Mouse (Mus musculus) limb, embryonic 14.5 days (tissue): Measurements from ENCODE around the gene Ambp. TPM values are rescaled to one million over a fixed set of nuclear protein-coding genes. Genes with fewer than 3 reads are reported as not detected.

Source experiments
- ATAC-seq: fragments of 200-750 bp; cut with Nextera tagmentation; 2 replicates; pipeline ENCODE4 v1.8.0; 2017; ENCODE audit warnings: low read depth, moderate number of reproducible peaks, moderate TSS enrichment; ENCODE audit not compliant: low FRiP score
- DNase-seq: peaks from one replicate; pipeline ENCODE4 v3.0.0-alpha.2; 2015; ENCODE audit warnings: low spot score
- H3K27ac ChIP-seq: fragments of 300-500 bp; sonication (generic); replicated peaks from 2 replicates; pipeline ENCODE4 v1.5.1; 2014; ENCODE audit warnings: low read depth, mild to moderate bottlenecking, low read length, moderate library complexity, mixed read lengths
- H3K27me3 ChIP-seq: fragments of 300-500 bp; sonication (generic); 2 replicates; pipeline ENCODE4 v1.6.1; 2014; ENCODE audit warnings: low read length, mixed read lengths; ENCODE audit not compliant: control insufficient read depth, insufficient read depth
- H3K36me3 ChIP-seq: fragments of 300-500 bp; sonication (generic); 2 replicates; pipeline ENCODE4 v1.6.1; 2014; ENCODE audit warnings: mild to moderate bottlenecking, low read length, moderate library complexity, mixed read lengths; ENCODE audit not compliant: control insufficient read depth, insufficient read depth
- H3K4me1 ChIP-seq: fragments of 300-500 bp; sonication (generic); 2 replicates; pipeline ENCODE4 v1.6.1; 2014; ENCODE audit warnings: antibody characterized with exemption, low read length, mixed read lengths; ENCODE audit not compliant: control insufficient read depth, insufficient read depth
- H3K4me2 ChIP-seq: fragments of 300-500 bp; sonication (generic); replicated peaks from 2 replicates; pipeline ENCODE4 v1.6.1; 2014; ENCODE audit warnings: low read depth, mild to moderate bottlenecking, low read length, moderate library complexity; ENCODE audit not compliant: severe bottlenecking
- H3K4me3 ChIP-seq: fragments of 300-500 bp; sonication (generic); replicated peaks from 2 replicates; pipeline ENCODE4 v1.5.1; 2014; ENCODE audit warnings: low read length
- H3K9ac ChIP-seq: fragments of 300-500 bp; sonication (generic); 2 replicates; pipeline ENCODE4 v1.6.1; 2014; ENCODE audit warnings: mild to moderate bottlenecking, low read depth, low read length, moderate library complexity; ENCODE audit not compliant: severe bottlenecking
- H3K9me3 ChIP-seq: fragments of 300-500 bp; sonication (generic); 2 replicates; pipeline ENCODE4 v1.6.1; 2016; ENCODE audit warnings: low read length; ENCODE audit not compliant: control insufficient read depth
- POLR2A ChIP-seq: fragments of 200-500 bp; IDR thresholded peaks from 2 replicates; pipeline ENCODE4 v1.8.0; 2012; ENCODE audit warnings: inconsistent platforms, mild to moderate bottlenecking, moderate library complexity, borderline replicate concordance; ENCODE audit not compliant: insufficient read depth, insufficient read length; ENCODE audit errors: extremely low read depth
- WGBS: fragments of 180-500 bp; shearing (Covaris S2); extraction: QIAGEN DNeasy Blood & Tissue Kit; methylation state at CpG from one replicate; pipeline ENCODE4 v1.1.7; 2014; 5-methylcytosine and 5-hydroxymethylcytosine counted together
- polyA plus RNA-seq, 2 experiments: library from polyadenylated mRNA; depleted of rRNA in 1 of 2; stranded (reverse) in 1 of 2; unstranded in 1 of 2; fragments of >200 nt; fragmentation: Nextera tagmentation in 1 of 2; extraction: Ambion mirVana in 1 of 2; gene quantifications; 2 replicates each; pipeline versions ENCODE4 v1.2.1 to v1.2.3; 2012 to 2014

Gene Ambp
- polyA plus RNA-seq, 2 experiments = 0.31 TPM; not detected in 1

- Histone ChIP-seq H3K4me2 (no peak overlapping the region), H3K4me3 (no peak overlapping the region), H3K4me1 (peaks cover 7% of the 10 kb centered on the region), H3K9me3 (no peaks in the 10 kb centered on the region), H3K27me3 (no peaks in the 10 kb centered on the region), H3K36me3 (no peaks in the 10 kb centered on the region), H3K27ac (no peak overlapping the region), H3K9ac (no peak overlapping the region)
- no peak for ATAC-seq
- WGBS = 38% methylated on average over 2 of the region's 2 CpGs
- TF ChIP-seq POLR2A = no peak
- DNase-seq = no peak
Measured at GRCm38 (mm10) chr4:63155596-63155995, 997 bp upstream of the Ambp start.

GRCm38 (mm10) chr4:63154028-63154427 is 571 bp downstream of the Ambp start:
- Histone ChIP-seq H3K4me3 (no peak overlapping the region), H3K9me3 (no peaks in the 10 kb centered on the region), H3K27ac (no peak overlapping the region), H3K4me1 (peaks cover 7% of the 10 kb centered on the region), H3K9ac (no peak overlapping the region), H3K4me2 (no peak overlapping the region), H3K27me3 (no peaks in the 10 kb centered on the region), H3K36me3 (no peaks in the 10 kb centered on the region)
- WGBS = 53% methylated on average over 4 of the region's 4 CpGs
- no peak for TF ChIP-seq POLR2A
- DNase-seq (no peak), ATAC-seq (no peak)

GRCm38 (mm10) chr4:63151127-63151526 is 3.5 kb downstream of the Ambp start:
- H3K27me3 ChIP-seq = no peaks in the 10 kb centered on the region
- H3K9ac ChIP-seq = no peak overlapping the region
- H3K27ac ChIP-seq = no peak overlapping the region
- TF ChIP-seq POLR2A = no peak
- peaks cover 7% of the 10 kb centered on the region for H3K4me1 ChIP-seq
- H3K4me3 ChIP-seq = no peak overlapping the region
- H3K36me3 ChIP-seq = no peaks in the 10 kb centered on the region
- DNase-seq (no peak), ATAC-seq (no peak)
- 93% methylated on average over 6 of the region's 6 CpGs for WGBS
- no peaks in the 10 kb centered on the region for H3K9me3 ChIP-seq
- H3K4me2 ChIP-seq = no peak overlapping the region

- H3K9ac ChIP-seq = no peak overlapping the region
- no peak overlapping the region for H3K27ac ChIP-seq
- no peak overlapping the region for H3K4me2 ChIP-seq
- H3K36me3 ChIP-seq = no peaks in the 10 kb centered on the region
- no peak overlapping the region for H3K4me3 ChIP-seq
- H3K4me1 ChIP-seq = no peaks in the 10 kb centered on the region
- H3K27me3 ChIP-seq = no peaks in the 10 kb centered on the region
- H3K9me3 ChIP-seq = no peaks in the 10 kb centered on the region
- WGBS = 96% methylated on average over 6 of the region's 6 CpGs
- no peak for TF ChIP-seq POLR2A
- DNase-seq (no peak), ATAC-seq (no peak)
Measured at GRCm38 (mm10) chr4:63147268-63147667, 7.3 kb downstream of the Ambp start.

- Histone ChIP-seq H3K4me1 (no peaks in the 10 kb centered on the region), H3K9me3 (no peaks in the 10 kb centered on the region), H3K4me3 (no peak overlapping the region), H3K9ac (no peak overlapping the region), H3K36me3 (peaks cover 54% of the 10 kb centered on the region), H3K4me2 (no peak overlapping the region), H3K27me3 (no peaks in the 10 kb centered on the region), H3K27ac (no peak overlapping the region)
- no peak for TF ChIP-seq POLR2A
- ATAC-seq (no peak), DNase-seq (no peak)
- WGBS = 91% methylated on average over 5 of the region's 5 CpGs
Measured at GRCm38 (mm10) chr4:63129891-63130624, 24.5 kb downstream of the Ambp start.

GRCm38 (mm10) chr4:63124861-63125466 is 29.6 kb downstream of the Ambp start:
- no peak for TF ChIP-seq POLR2A
- Histone ChIP-seq H3K27ac (no peak overlapping the region), H3K4me3 (no peak overlapping the region), H3K4me1 (no peaks in the 10 kb centered on the region), H3K36me3 (peaks cover 55% of the 10 kb centered on the region), H3K4me2 (no peak overlapping the region), H3K9ac (no peak overlapping the region), H3K27me3 (no peaks in the 10 kb centered on the region), H3K9me3 (no peaks in the 10 kb centered on the region)
- ATAC-seq (no peak), DNase-seq (no peak)
- WGBS = 86% methylated on average over 8 of the region's 8 CpGs
